Mouse (Mus musculus) liver, embryonic 12.5 days (tissue): Measurements from ENCODE around the gene Mgat4a. TPM values are rescaled to one million over a fixed set of nuclear protein-coding genes. Genes with fewer than 3 reads are reported as not detected.

ENCODE experiments used
- ATAC-seq: fragments of 200-750 bp; cut with Nextera tagmentation; 2 replicates; pipeline ENCODE4 v1.8.0; 2017; ENCODE audit warnings: moderate number of reproducible peaks, mild to moderate bottlenecking, moderate library complexity
- H3K27ac ChIP-seq: fragments of 300-500 bp; sonication (generic); 2 replicates; pipeline ENCODE4 v1.5.1; 2016; ENCODE audit warnings: mild to moderate bottlenecking
- H3K27me3 ChIP-seq: fragments of 300-500 bp; sonication (generic); replicated peaks from 2 replicates; pipeline ENCODE4 v1.6.1; 2016; ENCODE audit warnings: mild to moderate bottlenecking, moderate library complexity
- H3K36me3 ChIP-seq: fragments of 300-500 bp; sonication (generic); 2 replicates; pipeline ENCODE4 v1.6.1; 2016; ENCODE audit warnings: mild to moderate bottlenecking, moderate library complexity
- H3K4me1 ChIP-seq: fragments of 300-500 bp; sonication (generic); 2 replicates; pipeline ENCODE4 v1.6.1; 2016
- H3K4me2 ChIP-seq: fragments of 300-500 bp; sonication (generic); 2 replicates; pipeline ENCODE4 v1.6.1; 2016; ENCODE audit warnings: mild to moderate bottlenecking, moderate library complexity
- H3K4me3 ChIP-seq: fragments of 300-500 bp; sonication (generic); 2 replicates; pipeline ENCODE4 v1.5.1; 2016; ENCODE audit warnings: mild to moderate bottlenecking, moderate library complexity
- H3K9ac ChIP-seq: fragments of 300-500 bp; sonication (generic); 2 replicates; pipeline ENCODE4 v1.6.1; 2016; ENCODE audit warnings: mild to moderate bottlenecking, moderate library complexity
- H3K9me3 ChIP-seq: fragments of 300-500 bp; sonication (generic); replicated peaks from 2 replicates; pipeline ENCODE4 v1.6.1; 2016; ENCODE audit warnings: mild to moderate bottlenecking, moderate library complexity
- WGBS: fragments of 180-500 bp; shearing (Covaris S2); methylation state at CpG from one replicate; pipeline ENCODE4 v1.1.7; 2016; ENCODE audit not compliant: insufficient replicate concordance; 5-methylcytosine and 5-hydroxymethylcytosine counted together
- polyA plus RNA-seq: library from polyadenylated mRNA; unstranded; fragments of >200 nt; fragmentation: Nextera tagmentation; extraction: Ambion mirVana; gene quantifications from 2 replicates; pipeline ENCODE4 v1.2.1, GENCODE M21; 2016

Gene Mgat4a
- polyA plus RNA-seq, 1 experiment from 2014 or later: 1.3 TPM

GRCm38 (mm10) chr1:37473251-37473650, 67.6 kb downstream of the Mgat4a start:
- Histone ChIP-seq H3K4me2 (no peak overlapping the region), H3K4me3 (no peak overlapping the region), H3K9ac (no peak overlapping the region), H3K27me3 (no peaks in the 10 kb centered on the region), H3K27ac (no peak overlapping the region), H3K4me1 (peaks cover 54% of the 10 kb centered on the region), H3K9me3 (no peaks in the 10 kb centered on the region), H3K36me3 (no peaks in the 10 kb centered on the region)
- 61% methylated on average over 10 of the region's 10 CpGs for WGBS
- ATAC-seq: no peak

- Histone ChIP-seq H3K4me2 (no peak overlapping the region), H3K4me3 (no peak overlapping the region), H3K4me1 (peaks cover 36% of the 10 kb centered on the region), H3K27ac (0 out of 2 replicates have a peak overlapping the region, but pooled peaks have one; percentile 6), H3K27me3 (no peaks in the 10 kb centered on the region), H3K36me3 (no peaks in the 10 kb centered on the region), H3K9ac (no peak overlapping the region), H3K9me3 (no peaks in the 10 kb centered on the region)
- no peak; the same call in 1 of the 2 replicates for ATAC-seq
- 75% methylated on average over 6 of the region's 6 CpGs for WGBS
These were observed 69.4 kb downstream of the Mgat4a start for GRCm38 (mm10) chr1:37471179-37472148.

- Histone ChIP-seq H3K27ac (no peak overlapping the region), H3K4me1 (peaks cover 18% of the 10 kb centered on the region), H3K9me3 (no peaks in the 10 kb centered on the region), H3K4me2 (no peak overlapping the region), H3K9ac (no peak overlapping the region), H3K4me3 (no peak overlapping the region), H3K36me3 (no peaks in the 10 kb centered on the region), H3K27me3 (no peaks in the 10 kb centered on the region)
- WGBS: 81% methylated on average over 5 of the region's 5 CpGs
- no peak for ATAC-seq
These were observed 71.8 kb downstream of the Mgat4a start for GRCm38 (mm10) chr1:37469007-37469406.

GRCm38 (mm10) chr1:37467806-37468205, 73.0 kb downstream of the Mgat4a start:
- Histone ChIP-seq H3K4me1 (peaks cover 6% of the 10 kb centered on the region), H3K4me2 (no peak overlapping the region), H3K36me3 (no peaks in the 10 kb centered on the region), H3K27me3 (no peaks in the 10 kb centered on the region), H3K27ac (no peak overlapping the region), H3K9ac (no peak overlapping the region), H3K4me3 (no peak overlapping the region), H3K9me3 (no peaks in the 10 kb centered on the region)
- 68% methylated on average over 4 of the region's 4 CpGs for WGBS
- ATAC-seq: no peak

- ATAC-seq: no peak
- 79% methylated on average over 3 of the region's 3 CpGs for WGBS
These were observed 74.4 kb downstream of the Mgat4a start for GRCm38 (mm10) chr1:37466322-37466995.

GRCm38 (mm10) chr1:37464878-37465452, 75.9 kb downstream of the Mgat4a start:
- H3K27ac ChIP-seq: no peak overlapping the region
- whole genome bisulfite sequencing: 76% methylated on average over 10 of the region's 10 CpGs
- no peak for ATAC-seq
- no peak overlapping the region for H3K4me2 ChIP-seq
- H3K27me3 ChIP-seq: no peaks in the 10 kb centered on the region
- H3K36me3 ChIP-seq: no peaks in the 10 kb centered on the region
- no peak overlapping the region for H3K9ac ChIP-seq
- H3K4me3 ChIP-seq: no peak overlapping the region
- no peaks in the 10 kb centered on the region for H3K4me1 ChIP-seq
- no peaks in the 10 kb centered on the region for H3K9me3 ChIP-seq

More at GRCm38 (mm10) chr1:37466322-37466995, 74.4 kb downstream of the Mgat4a start:
- no peak overlapping the region for H3K4me3 ChIP-seq
- no peaks in the 10 kb centered on the region for H3K36me3 ChIP-seq
- no peak overlapping the region for H3K27ac ChIP-seq
- no peaks in the 10 kb centered on the region for H3K9me3 ChIP-seq
- no peaks in the 10 kb centered on the region for H3K27me3 ChIP-seq
- no peak overlapping the region for H3K4me2 ChIP-seq
- no peak overlapping the region for H3K9ac ChIP-seq
- peaks cover 4% of the 10 kb centered on the region for H3K4me1 ChIP-seq

- no peaks in the 10 kb centered on the region for H3K4me1 ChIP-seq
- H3K9ac ChIP-seq: no peak overlapping the region
- H3K27ac ChIP-seq: no peak overlapping the region
- no peak overlapping the region for H3K4me3 ChIP-seq
- WGBS: 79% methylated on average over 7 of the region's 7 CpGs
- no peak overlapping the region for H3K4me2 ChIP-seq
- no peaks in the 10 kb centered on the region for H3K36me3 ChIP-seq
- H3K9me3 ChIP-seq: no peaks in the 10 kb centered on the region
- H3K27me3 ChIP-seq: no peaks in the 10 kb centered on the region
- ATAC-seq: no peak
These were observed 83.3 kb downstream of the Mgat4a start for GRCm38 (mm10) chr1:37457546-37457945.

- Histone ChIP-seq H3K4me3 (no peak overlapping the region), H3K27me3 (no peaks in the 10 kb centered on the region), H3K27ac (no peak overlapping the region), H3K4me2 (no peak overlapping the region), H3K9ac (no peak overlapping the region), H3K36me3 (peaks cover 2% of the 10 kb centered on the region; the same call in 1 of the 2 replicates), H3K4me1 (no peaks in the 10 kb centered on the region), H3K9me3 (no peaks in the 10 kb centered on the region)
- no peak for ATAC-seq
- WGBS: 80% methylated on average over 8 of the region's 8 CpGs
These were observed 89.5 kb downstream of the Mgat4a start for GRCm38 (mm10) chr1:37451270-37451669.

GRCm38 (mm10) chr1:37448361-37449095, 92.3 kb downstream of the Mgat4a start:
- Histone ChIP-seq H3K27me3 (no peaks in the 10 kb centered on the region), H3K4me1 (peaks cover 2% of the 10 kb centered on the region; the same call in 1 of the 2 replicates), H3K27ac (no peak overlapping the region), H3K4me3 (no peak overlapping the region), H3K36me3 (peaks cover 2% of the 10 kb centered on the region; the same call in 1 of the 2 replicates), H3K4me2 (no peak overlapping the region), H3K9ac (no peak overlapping the region), H3K9me3 (no peaks in the 10 kb centered on the region)
- no peak for ATAC-seq
- WGBS: 67% methylated on average over 10 of the region's 10 CpGs

GRCm38 (mm10) chr1:37442848-37443835, 97.7 kb downstream of the Mgat4a start:
- Histone ChIP-seq H3K9me3 (no peaks in the 10 kb centered on the region), H3K9ac (no peak overlapping the region), H3K4me3 (no peak overlapping the region), H3K36me3 (peaks cover 40% of the 10 kb centered on the region), H3K27me3 (no peaks in the 10 kb centered on the region), H3K4me1 (peaks cover 18% of the 10 kb centered on the region), H3K4me2 (peak overlapping the region; percentile 45), H3K27ac (peak overlapping the region; percentile 73)
- WGBS: 69% methylated on average over 16 of the region's 16 CpGs
- ATAC-seq: peak; percentile 81
